Mouse (Mus musculus) forebrain, embryonic 12.5 days (tissue): ENCODE measurements around the gene Bricd5. TPM values are rescaled to one million over a fixed set of nuclear protein-coding genes. Genes with fewer than 3 reads are reported as not detected.
A peak's percentile ranks its signal among the peaks of the same experiment; 100 is the strongest.

Experiments used
- ATAC-seq: fragments of 200-750 bp; cut with Nextera tagmentation; 2 replicates; pipeline ENCODE4 v1.8.0; 2017; ENCODE audit warnings: moderate TSS enrichment; ENCODE audit not compliant: low FRiP score
- H3K27ac ChIP-seq: fragments of 300-500 bp; sonication (generic); 2 replicates; pipeline ENCODE4 v1.5.1; 2016; ENCODE audit warnings: mild to moderate bottlenecking
- H3K27me3 ChIP-seq: fragments of 300-500 bp; sonication (generic); 2 replicates; pipeline ENCODE4 v1.6.1; 2016; ENCODE audit warnings: mild to moderate bottlenecking
- H3K36me3 ChIP-seq: fragments of 300-500 bp; sonication (generic); replicated peaks from 2 replicates; pipeline ENCODE4 v1.6.1; 2016; ENCODE audit warnings: mild to moderate bottlenecking
- H3K4me1 ChIP-seq: fragments of 300-500 bp; sonication (generic); 2 replicates; pipeline ENCODE4 v1.6.1; 2016
- H3K4me2 ChIP-seq: fragments of 300-500 bp; sonication (generic); 2 replicates; pipeline ENCODE4 v1.6.1; 2016; ENCODE audit warnings: mild to moderate bottlenecking, moderate library complexity
- H3K4me3 ChIP-seq: fragments of 300-500 bp; sonication (generic); replicated peaks from 2 replicates; pipeline ENCODE4 v1.5.1; 2016; ENCODE audit warnings: mild to moderate bottlenecking
- H3K9ac ChIP-seq: fragments of 300-500 bp; sonication (generic); 2 replicates; pipeline ENCODE4 v1.6.1; 2016; ENCODE audit warnings: mild to moderate bottlenecking
- H3K9me3 ChIP-seq: fragments of 300-500 bp; sonication (generic); 2 replicates; pipeline ENCODE4 v1.6.1; 2016
- WGBS: fragments of 180-500 bp; shearing (Covaris S2); methylation state at CpG from one replicate; pipeline ENCODE4 v1.1.7; 2016; 5-methylcytosine and 5-hydroxymethylcytosine counted together
- polyA plus RNA-seq: library from polyadenylated mRNA; unstranded; fragments of >200 nt; fragmentation: Nextera tagmentation; extraction: Ambion mirVana; gene quantifications from 2 replicates; pipeline ENCODE4 v1.2.1, GENCODE M21; 2016

The Bricd5 gene
- polyA plus RNA-seq, 1 experiment from 2014 or later, result not detected

- no peak overlapping the region for H3K27ac ChIP-seq
Measured at GRCm38 (mm10) chr17:24479431-24479830, 5.7 kb downstream of the Bricd5 start.

GRCm38 (mm10) chr17:24480201-24480826 lies 6.6 kb downstream of the Bricd5 start:
- no peak overlapping the region for H3K4me2 ChIP-seq
- no peak overlapping the region; the same call in 1 of the 2 replicates for H3K9ac ChIP-seq
- WGBS, result 52% methylated on average over 3 of the region's 3 CpGs
- no peak overlapping the region; the same call in 1 of the 2 replicates for H3K27ac ChIP-seq
- no peaks in the 10 kb centered on the region for H3K27me3 ChIP-seq
- ATAC-seq, result no peak
- peaks cover 21% of the 10 kb centered on the region for H3K4me1 ChIP-seq
- H3K36me3 ChIP-seq, result peaks cover 19% of the 10 kb centered on the region
- no peaks in the 10 kb centered on the region for H3K9me3 ChIP-seq
- no peak overlapping the region for H3K4me3 ChIP-seq

More at GRCm38 (mm10) chr17:24479431-24479830, 5.7 kb downstream of the Bricd5 start:
- ATAC-seq, result no peak
- H3K4me3 ChIP-seq, result peak overlapping the region; percentile 78
- no peaks in the 10 kb centered on the region for H3K9me3 ChIP-seq
- no peaks in the 10 kb centered on the region for H3K27me3 ChIP-seq
- H3K36me3 ChIP-seq, result peaks cover 28% of the 10 kb centered on the region
- H3K4me1 ChIP-seq, result peaks cover 19% of the 10 kb centered on the region
- WGBS, result 20% methylated on average over 1 of the region's 1 CpGs
- no peak overlapping the region; the same call in 1 of the 2 replicates for H3K9ac ChIP-seq
- H3K4me2 ChIP-seq, result peak overlapping the region; percentile 51

- peaks cover 26% of the 10 kb centered on the region for H3K4me1 ChIP-seq
- H3K27me3 ChIP-seq, result no peaks in the 10 kb centered on the region
- no peak overlapping the region for H3K4me3 ChIP-seq
- ATAC-seq, result no peak
- WGBS, result 95% methylated on average over 20 of the region's 20 CpGs
- no peak overlapping the region for H3K27ac ChIP-seq
- H3K9ac ChIP-seq, result no peak overlapping the region
- H3K9me3 ChIP-seq, result no peaks in the 10 kb centered on the region
- peaks cover 10% of the 10 kb centered on the region for H3K36me3 ChIP-seq
- no peak overlapping the region for H3K4me2 ChIP-seq
Measured at GRCm38 (mm10) chr17:24481027-24481815, 7.5 kb downstream of the Bricd5 start.

- Histone ChIP-seq H3K36me3 (no peaks in the 10 kb centered on the region), H3K27me3 (peaks cover 11% of the 10 kb centered on the region), H3K4me3 (no peak overlapping the region), H3K27ac (no peak overlapping the region), H3K4me1 (peaks cover 24% of the 10 kb centered on the region), H3K9ac (no peak overlapping the region), H3K4me2 (no peak overlapping the region), H3K9me3 (no peaks in the 10 kb centered on the region)
- ATAC-seq, result no peak
- whole genome bisulfite sequencing, result 88% methylated on average over 3 of the region's 3 CpGs
Measured at GRCm38 (mm10) chr17:24483495-24483894, 9.8 kb downstream of the Bricd5 start.

GRCm38 (mm10) chr17:24485090-24485860 lies 11.6 kb downstream of the Bricd5 start:
- no peaks in the 10 kb centered on the region for H3K36me3 ChIP-seq
- peak overlapping the region; percentile 29; the same call in 1 of the 2 replicates for H3K9ac ChIP-seq
- ATAC-seq, result no peak
- peaks cover 15% of the 10 kb centered on the region for H3K27me3 ChIP-seq
- peaks cover 30% of the 10 kb centered on the region for H3K4me1 ChIP-seq
- no peaks in the 10 kb centered on the region for H3K9me3 ChIP-seq
- peak overlapping the region; percentile 6; the same call in 1 of the 2 replicates for H3K4me2 ChIP-seq
- H3K27ac ChIP-seq, result peak overlapping the region; percentile 53; the same call in 1 of the 2 replicates
- 47% methylated on average over 11 of the region's 11 CpGs for WGBS
- H3K4me3 ChIP-seq, result no peak overlapping the region

DNA sequence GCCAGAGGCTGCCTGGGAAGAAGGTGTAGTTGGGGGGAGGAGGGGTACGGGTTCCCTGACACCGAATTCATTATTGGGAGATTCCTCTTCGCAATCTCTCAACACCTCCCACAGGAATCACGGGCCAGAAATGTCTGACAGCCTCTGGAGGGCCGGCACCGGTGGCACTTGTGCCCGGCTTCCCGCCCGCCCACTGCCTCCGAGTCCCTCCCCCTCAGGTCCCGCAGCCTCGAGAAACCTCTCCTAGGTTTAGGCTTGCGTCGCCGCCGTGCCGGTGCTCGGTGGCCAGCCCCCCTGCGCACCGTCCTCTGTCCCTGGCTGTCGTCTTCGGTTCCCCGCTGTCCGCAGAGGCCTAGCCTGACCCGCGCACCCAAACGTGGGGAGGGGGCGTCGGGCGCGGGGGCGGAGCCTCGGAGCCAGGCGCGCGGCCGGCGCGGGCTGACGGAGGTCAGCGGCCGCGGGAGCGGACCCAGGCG lies 14.5 kb downstream of the Bricd5 start, which contains the start of gene Caskin1:
TSS of gene Caskin1 (plus strand) at position 416 of the 476 bp plus-strand sequence.
- H3K9me3 ChIP-seq, result no peaks in the 10 kb centered on the region
- peaks cover 40% of the 10 kb centered on the region for H3K4me1 ChIP-seq
- H3K27ac ChIP-seq, result peak within 1 kb of the TSS; percentile 90
- peaks cover 15% of the 10 kb centered on the region for H3K27me3 ChIP-seq
- H3K36me3 ChIP-seq, result no peaks in the 10 kb centered on the region
- H3K4me2 ChIP-seq, result peak within 1 kb of the TSS; percentile 92
- peak within 1 kb of the TSS; percentile 88 for H3K4me3 ChIP-seq
- H3K9ac ChIP-seq, result peak within 1 kb of the TSS; percentile 90
- ATAC-seq, result peak; percentile 72
- WGBS, result under 1% methylated on average over 45 of the region's 45 CpGs

DNA sequence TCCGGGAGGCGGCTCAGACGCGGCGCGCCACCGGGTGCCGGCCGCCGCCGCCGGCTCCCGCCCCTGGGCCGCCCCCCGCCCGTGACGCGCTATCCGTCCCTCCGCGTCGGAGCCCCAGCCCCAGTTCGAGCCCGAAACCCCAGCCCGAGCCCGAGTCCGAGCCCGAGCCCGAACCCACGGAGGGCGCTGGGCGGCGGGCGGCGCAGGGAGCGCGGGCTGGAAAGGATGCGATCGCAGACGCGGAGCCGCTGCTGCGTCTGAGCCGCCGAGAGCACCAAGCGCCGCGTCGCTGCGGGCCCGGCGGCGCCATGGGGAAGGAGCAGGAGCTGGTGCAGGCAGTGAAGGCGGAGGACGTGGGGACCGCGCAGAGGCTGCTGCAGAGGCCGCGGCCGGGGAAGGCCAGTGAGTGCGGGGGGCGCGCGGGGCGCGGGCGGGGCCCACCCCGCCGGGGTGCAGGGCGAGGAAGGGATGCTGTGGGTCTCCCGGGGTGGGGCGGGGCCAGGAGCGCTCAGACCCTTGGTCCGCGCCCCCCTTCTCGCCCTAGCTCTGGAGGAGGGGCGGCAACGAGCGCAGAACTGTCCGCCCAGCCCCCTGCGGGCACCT lies 15.1 kb downstream of the Bricd5 start:
- ATAC-seq, result peak; percentile 82
- H3K36me3 ChIP-seq, result no peaks in the 10 kb centered on the region
- H3K9me3 ChIP-seq, result no peaks in the 10 kb centered on the region
- H3K4me2 ChIP-seq, result peak overlapping the region; percentile 92
- H3K27me3 ChIP-seq, result peaks cover 15% of the 10 kb centered on the region
- H3K27ac ChIP-seq, result peak overlapping the region; percentile 90
- peak overlapping the region; percentile 88 for H3K4me3 ChIP-seq
- H3K9ac ChIP-seq, result peak overlapping the region; percentile 90
- H3K4me1 ChIP-seq, result peaks cover 40% of the 10 kb centered on the region
- under 1% methylated on average over 54 of the region's 81 CpGs for WGBS

DNA sequence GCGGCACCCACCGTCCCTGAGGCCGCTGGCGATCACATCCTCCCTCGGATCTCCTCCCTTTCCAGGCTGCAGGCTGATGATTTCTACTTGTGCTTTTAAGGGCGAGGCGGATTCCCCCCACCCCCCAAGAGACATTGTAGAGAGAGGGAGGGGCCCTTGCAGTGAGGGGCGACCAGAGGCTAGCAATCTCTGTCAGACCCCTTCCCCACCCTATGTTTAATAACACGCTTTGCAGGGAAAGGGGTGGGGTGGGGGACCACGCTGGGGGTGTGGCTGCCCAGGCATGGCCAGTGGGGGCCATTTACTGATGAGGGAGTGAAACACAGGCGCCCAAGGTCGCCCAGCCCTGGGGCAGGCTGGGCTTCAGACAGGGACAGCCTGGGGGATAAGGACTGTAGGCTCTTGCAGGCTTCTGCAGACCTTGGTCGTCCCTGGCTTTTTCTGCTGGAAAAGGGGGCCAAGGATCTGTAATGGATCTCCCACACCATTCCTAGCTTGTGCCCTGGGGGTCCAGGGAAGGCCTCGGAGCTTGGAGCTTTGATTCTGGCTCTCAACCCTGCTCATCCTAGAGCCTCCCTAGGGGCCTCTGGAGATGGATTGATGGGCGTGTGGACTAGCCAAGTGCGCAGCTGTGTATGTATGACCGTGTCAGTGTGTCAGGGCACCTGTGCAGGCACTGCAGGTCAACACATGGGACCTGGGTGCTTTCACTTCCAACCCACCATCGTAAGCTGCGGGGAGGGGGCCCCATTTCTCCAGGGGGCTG lies 15.8 kb downstream of the Bricd5 start:
- Histone ChIP-seq H3K36me3 (no peaks in the 10 kb centered on the region), H3K9me3 (no peaks in the 10 kb centered on the region), H3K4me3 (peak overlapping the region; percentile 88), H3K4me1 (peaks cover 40% of the 10 kb centered on the region), H3K27ac (peak overlapping the region; percentile 90), H3K9ac (peak overlapping the region; percentile 90), H3K4me2 (peak overlapping the region; percentile 92), H3K27me3 (peaks cover 15% of the 10 kb centered on the region)
- ATAC-seq, result peak; percentile 39
- whole genome bisulfite sequencing, result 22% methylated on average over 18 of the region's 19 CpGs

- WGBS, result 68% methylated on average over 4 of the region's 4 CpGs
- H3K4me1 ChIP-seq, result peaks cover 36% of the 10 kb centered on the region
- H3K4me2 ChIP-seq, result peak overlapping the region; percentile 92
- no peak for ATAC-seq
- no peaks in the 10 kb centered on the region for H3K9me3 ChIP-seq
- H3K4me3 ChIP-seq, result 0 out of 2 replicates have a peak overlapping the region, but pooled peaks have one; percentile 2
- peaks cover 15% of the 10 kb centered on the region for H3K27me3 ChIP-seq
- peak overlapping the region; percentile 90 for H3K27ac ChIP-seq
- H3K9ac ChIP-seq, result no peak overlapping the region
- H3K36me3 ChIP-seq, result no peaks in the 10 kb centered on the region
Measured at GRCm38 (mm10) chr17:24490399-24490798, 16.7 kb downstream of the Bricd5 start.

DNA sequence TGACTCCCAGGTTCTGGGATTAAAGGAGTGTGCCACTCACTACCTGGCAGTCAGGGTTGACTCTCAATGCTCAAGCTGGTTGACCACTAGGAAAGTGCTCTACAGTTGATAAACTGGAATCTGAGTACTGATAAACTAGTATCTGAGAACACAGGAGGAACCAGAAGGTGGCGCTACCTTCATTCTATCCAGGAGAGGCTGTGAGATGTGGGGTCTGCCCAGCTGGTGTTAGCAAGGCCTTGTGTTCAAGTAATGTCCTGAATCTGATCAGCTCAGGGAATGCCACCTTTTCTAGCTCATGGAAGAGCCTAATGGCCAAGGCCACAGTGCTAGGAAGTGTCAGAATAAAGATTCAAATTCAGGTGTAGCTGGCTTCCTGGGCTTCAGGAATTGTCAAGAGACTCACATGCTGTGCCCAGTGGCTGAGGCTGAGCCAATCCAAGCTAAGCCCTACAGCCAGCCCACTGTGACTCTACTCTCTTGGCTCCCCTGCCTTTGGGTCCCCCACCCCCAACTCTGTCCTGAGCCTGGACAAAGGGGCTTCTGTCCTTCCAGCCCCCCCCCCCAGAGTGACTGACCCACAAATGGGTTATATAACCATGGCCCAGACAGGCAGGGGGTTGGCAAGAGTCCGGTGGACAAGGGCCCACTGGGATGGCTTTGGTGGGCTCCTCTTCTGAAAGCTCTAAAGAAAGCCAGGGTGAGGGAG lies 21.1 kb downstream of the Bricd5 start:
- Histone ChIP-seq H3K27me3 (peaks cover 2% of the 10 kb centered on the region; the same call in 1 of the 2 replicates), H3K27ac (0 out of 2 replicates have a peak overlapping the region, but pooled peaks have one; percentile 8), H3K4me3 (no peak overlapping the region), H3K9me3 (no peaks in the 10 kb centered on the region), H3K9ac (no peak overlapping the region), H3K4me2 (no peak overlapping the region), H3K4me1 (peaks cover 16% of the 10 kb centered on the region), H3K36me3 (peaks cover 38% of the 10 kb centered on the region)
- no peak for ATAC-seq
- 38% methylated on average over 2 of the region's 2 CpGs for WGBS
